Mouse (Mus musculus) embryonic facial prominence, embryonic 14.5 days (tissue): ENCODE measurements around the gene Appl1. TPM values are rescaled to one million over a fixed set of nuclear protein-coding genes. Genes with fewer than 3 reads are reported as not detected.

Experiments used
- ATAC-seq: fragments of 200-750 bp; cut with Nextera tagmentation; 2 replicates; pipeline ENCODE4 v1.8.0; 2017; ENCODE audit warnings: low read depth, moderate number of reproducible peaks, moderate TSS enrichment
- DNase-seq: peaks from one replicate; pipeline ENCODE4 v3.0.0-alpha.2; 2015; ENCODE audit warnings: low spot score
- H3K27ac ChIP-seq: fragments of 300-500 bp; sonication (generic); replicated peaks from 2 replicates; pipeline ENCODE4 v1.5.1; 2014; ENCODE audit warnings: low read depth, mild to moderate bottlenecking, low read length, moderate library complexity
- H3K27me3 ChIP-seq: fragments of 300-500 bp; sonication (generic); replicated peaks from 2 replicates; pipeline ENCODE4 v1.6.1; 2014; ENCODE audit warnings: low read length; ENCODE audit not compliant: control insufficient read depth, insufficient read depth
- H3K36me3 ChIP-seq: fragments of 300-500 bp; sonication (generic); 2 replicates; pipeline ENCODE4 v1.6.1; 2014; ENCODE audit warnings: low read length, mixed read lengths; ENCODE audit not compliant: control insufficient read depth, insufficient read depth
- H3K4me1 ChIP-seq: fragments of 300-500 bp; sonication (generic); 2 replicates; pipeline ENCODE4 v1.6.1; 2014; ENCODE audit warnings: antibody characterized with exemption, low read length; ENCODE audit not compliant: control insufficient read depth, insufficient read depth
- H3K4me2 ChIP-seq: fragments of 300-500 bp; sonication (generic); 2 replicates; pipeline ENCODE4 v1.6.1; 2014; ENCODE audit warnings: low read depth, mild to moderate bottlenecking, low read length, moderate library complexity, mixed read lengths
- H3K4me3 ChIP-seq: fragments of 300-500 bp; sonication (generic); 2 replicates; pipeline ENCODE4 v1.5.1; 2014; ENCODE audit warnings: low read depth, mild to moderate bottlenecking, low read length
- H3K9ac ChIP-seq: fragments of 300-500 bp; sonication (generic); 2 replicates; pipeline ENCODE4 v1.6.1; 2014; ENCODE audit warnings: low read depth, mild to moderate bottlenecking, low read length, moderate library complexity, mixed read lengths
- H3K9me3 ChIP-seq: fragments of 300-500 bp; sonication (generic); 2 replicates; pipeline ENCODE4 v1.6.1; 2016; ENCODE audit warnings: low read length; ENCODE audit not compliant: control insufficient read depth
- WGBS: fragments of 180-500 bp; shearing (Covaris S2); extraction: QIAGEN DNeasy Blood & Tissue Kit; methylation state at CpG from one replicate; pipeline ENCODE4 v1.1.7; 2014; 5-methylcytosine and 5-hydroxymethylcytosine counted together
- polyA plus RNA-seq: library from polyadenylated mRNA; unstranded; fragments of >200 nt; fragmentation: Nextera tagmentation; extraction: Ambion mirVana; gene quantifications from 2 replicates; pipeline ENCODE4 v1.2.1, GENCODE M21; 2014

Gene Appl1
- polyA plus RNA-seq, 1 experiment from 2014 or later, result 50.8 TPM

DNA sequence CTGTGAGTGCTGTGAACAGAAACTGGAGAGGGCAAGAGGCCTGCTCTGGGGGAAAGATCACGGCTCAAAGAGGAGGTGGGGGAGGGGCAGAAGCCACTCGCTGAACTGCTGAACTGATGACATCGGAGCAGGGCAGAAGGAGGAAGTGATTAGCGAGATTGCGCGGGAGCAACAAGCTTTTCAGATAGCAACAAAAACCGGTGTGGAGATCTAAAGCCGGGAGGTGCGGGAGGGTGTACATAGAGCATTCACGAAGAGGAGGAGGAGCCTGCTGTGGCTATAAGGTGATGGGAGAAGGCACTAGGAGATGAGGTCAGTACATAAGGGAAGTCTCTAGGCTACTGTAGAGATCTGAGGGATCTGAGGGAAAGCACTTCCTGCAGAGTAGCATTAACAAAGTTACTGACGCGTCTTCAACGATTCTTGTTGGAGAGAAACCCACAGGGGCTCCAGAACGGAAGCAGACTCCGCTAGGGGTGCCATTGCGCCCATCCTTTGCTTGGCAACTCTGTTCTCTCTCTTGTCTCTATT is 23.2 kb upstream of the Appl1 start, which contains the start of gene Hesx1:
Gene Hesx1, plus strand, starts transcription at position 206 of the 531 bp plus-strand sequence.
- H3K9ac ChIP-seq, result peak within 1 kb of the TSS; percentile 52
- no peaks in the 10 kb centered on the region for H3K9me3 ChIP-seq
- H3K27me3 ChIP-seq, result no peaks in the 10 kb centered on the region
- H3K4me3 ChIP-seq, result peak within 1 kb of the TSS; percentile 33
- WGBS, result 5% methylated on average over 16 of the region's 16 CpGs
- peak within 1 kb of the TSS; percentile 59 for H3K4me2 ChIP-seq
- peak; percentile 88 for ATAC-seq
- H3K27ac ChIP-seq, result peak within 1 kb of the TSS; percentile 52
- peak; percentile 71 for DNase-seq
- no peaks in the 10 kb centered on the region for H3K36me3 ChIP-seq
- H3K4me1 ChIP-seq, result peaks cover 6% of the 10 kb centered on the region; the same call in 1 of the 2 replicates

DNA sequence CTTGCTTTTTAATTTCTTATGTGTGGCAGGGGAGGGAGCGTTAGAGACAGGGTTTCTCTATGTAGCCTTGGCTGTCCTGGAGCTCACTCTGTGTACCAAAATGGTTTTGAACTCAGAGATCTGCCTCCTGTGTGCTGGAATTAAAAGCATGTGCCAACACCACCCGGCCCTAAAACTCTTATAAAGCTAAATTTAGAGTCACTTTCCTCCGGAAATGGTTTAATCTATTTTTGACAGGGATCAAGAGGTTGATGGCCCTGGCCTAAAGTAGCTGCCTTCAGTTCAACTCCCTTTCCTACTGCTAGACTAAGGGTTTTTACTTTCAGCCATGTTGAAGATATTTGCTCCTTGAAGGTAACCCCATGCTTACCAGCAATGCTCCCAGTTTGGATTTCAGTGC is 22.4 kb upstream of the Appl1 start:
- Histone ChIP-seq H3K36me3 (no peaks in the 10 kb centered on the region), H3K4me1 (peaks cover 6% of the 10 kb centered on the region; the same call in 1 of the 2 replicates), H3K9me3 (no peaks in the 10 kb centered on the region), H3K4me2 (no peak overlapping the region), H3K27ac (no peak overlapping the region), H3K27me3 (no peaks in the 10 kb centered on the region), H3K4me3 (no peak overlapping the region), H3K9ac (no peak overlapping the region)
- no peak for DNase-seq
- ATAC-seq, result no peak
- 36% methylated on average over 3 of the region's 3 CpGs for WGBS

DNA sequence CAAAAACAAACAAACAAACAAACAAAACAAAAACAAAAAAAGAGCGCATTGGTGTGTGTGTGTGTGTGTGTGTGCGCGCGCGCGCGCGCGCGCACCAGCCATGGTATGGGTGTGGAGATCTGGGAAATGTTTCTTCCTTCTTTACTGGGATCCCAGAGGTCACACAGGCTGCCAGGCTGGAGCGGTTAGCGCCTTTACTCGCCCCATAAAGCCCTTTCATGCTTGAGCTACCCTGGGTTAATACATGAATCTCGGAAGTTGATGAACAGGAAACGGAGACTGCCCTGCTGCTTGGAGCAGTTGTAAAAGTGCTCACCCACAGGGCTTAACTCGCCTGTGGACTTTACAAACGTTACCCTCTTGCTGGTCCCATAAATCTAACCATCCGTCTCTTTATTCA is 20.6 kb upstream of the Appl1 start:
- Histone ChIP-seq H3K4me1 (peaks cover 6% of the 10 kb centered on the region; the same call in 1 of the 2 replicates), H3K27ac (no peak overlapping the region), H3K27me3 (no peaks in the 10 kb centered on the region), H3K4me2 (no peak overlapping the region), H3K36me3 (no peaks in the 10 kb centered on the region), H3K9me3 (no peaks in the 10 kb centered on the region), H3K4me3 (no peak overlapping the region), H3K9ac (no peak overlapping the region)
- WGBS, result 71% methylated on average over 18 of the region's 18 CpGs
- no peak for ATAC-seq
- no peak for DNase-seq

DNA sequence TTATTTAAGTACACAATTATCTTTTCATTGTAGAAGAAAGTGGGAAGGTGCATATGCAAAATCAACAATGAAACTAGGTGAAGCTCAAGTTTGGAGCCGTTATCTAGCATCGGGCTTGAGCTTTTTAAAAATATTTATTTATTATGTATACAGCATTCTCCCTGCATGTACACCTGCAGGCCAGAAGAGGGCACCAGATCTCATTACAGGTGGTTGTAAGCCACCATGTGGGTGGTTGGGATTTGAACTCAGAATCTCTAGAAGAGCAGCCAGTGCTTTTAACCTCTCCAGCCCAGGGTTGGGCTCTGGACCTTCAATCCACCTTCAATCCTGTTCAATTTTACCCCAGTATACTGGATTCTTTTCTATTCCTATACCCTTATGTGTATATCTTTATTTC is 17.7 kb upstream of the Appl1 start:
- Histone ChIP-seq H3K4me3 (no peak overlapping the region), H3K27me3 (no peaks in the 10 kb centered on the region), H3K9ac (no peak overlapping the region), H3K36me3 (no peaks in the 10 kb centered on the region), H3K9me3 (0 out of 2 replicates have a peak, but pooled peaks cover 3% of the 10 kb centered on the region), H3K4me2 (no peak overlapping the region), H3K4me1 (peaks cover 2% of the 10 kb centered on the region; the same call in 1 of the 2 replicates), H3K27ac (no peak overlapping the region)
- ATAC-seq (no peak), DNase-seq (no peak)
- 79% methylated on average over 2 of the region's 2 CpGs for WGBS

DNA sequence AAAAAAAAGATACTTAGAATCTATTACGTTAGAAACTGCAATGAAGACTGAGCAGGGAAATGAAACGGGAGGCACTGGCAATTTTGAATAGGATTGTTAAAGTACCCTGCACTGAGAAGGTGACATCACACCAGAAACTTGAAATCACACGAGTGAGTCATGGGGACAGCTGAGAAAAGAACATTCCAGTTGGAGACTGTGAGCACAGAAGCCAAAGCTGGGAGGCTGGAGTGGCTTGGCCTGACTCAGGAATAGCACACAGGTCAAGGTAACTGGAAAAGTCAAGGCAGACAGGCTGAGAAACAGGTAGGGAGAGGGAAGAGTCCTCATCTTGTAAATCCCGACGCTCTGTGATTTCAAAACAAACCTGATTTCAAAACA is 11.1 kb upstream of the Appl1 start:
- no peak overlapping the region for H3K4me3 ChIP-seq
- no peak overlapping the region for H3K27ac ChIP-seq
- WGBS, result 76% methylated on average over 5 of the region's 5 CpGs
- H3K9me3 ChIP-seq, result peaks cover 14% of the 10 kb centered on the region
- H3K9ac ChIP-seq, result no peak overlapping the region
- H3K4me2 ChIP-seq, result no peak overlapping the region
- no peaks in the 10 kb centered on the region for H3K27me3 ChIP-seq
- H3K4me1 ChIP-seq, result no peaks in the 10 kb centered on the region
- H3K36me3 ChIP-seq, result no peaks in the 10 kb centered on the region
- ATAC-seq, result no peak
- no peak for DNase-seq

DNA sequence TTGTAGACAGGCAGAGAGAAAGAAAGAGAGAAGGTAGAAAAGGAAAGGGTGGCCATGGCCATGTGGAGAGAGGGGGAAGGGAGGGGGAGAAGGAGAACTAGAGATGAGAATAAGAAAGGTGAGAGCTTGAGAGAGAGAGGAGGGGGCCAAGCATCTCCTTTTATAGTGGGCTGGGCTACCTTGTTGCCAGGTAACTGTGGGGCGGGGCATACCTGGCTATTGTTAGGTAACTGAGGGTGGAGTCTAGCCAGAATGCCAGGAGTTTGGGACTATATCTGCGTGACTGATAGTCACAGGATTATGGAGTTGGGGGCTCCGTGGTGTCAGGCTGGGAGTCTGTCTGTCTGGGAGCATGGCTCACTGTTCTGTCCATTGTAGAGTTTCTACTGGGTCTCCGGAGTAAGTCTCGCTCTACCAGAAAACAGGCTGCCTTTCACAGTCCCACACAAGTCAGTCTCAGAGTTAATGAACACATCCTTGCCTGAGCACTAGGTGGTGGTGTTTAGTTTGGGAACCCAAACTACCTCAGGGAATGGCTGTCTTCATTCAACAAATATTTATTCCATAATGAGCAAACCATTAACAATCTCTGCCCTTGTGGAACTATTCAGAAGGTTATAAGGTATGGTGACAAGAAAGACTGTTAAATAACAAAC is 10.6 kb upstream of the Appl1 start:
- Histone ChIP-seq H3K4me3 (no peak overlapping the region), H3K4me2 (no peak overlapping the region), H3K27me3 (no peaks in the 10 kb centered on the region), H3K27ac (no peak overlapping the region), H3K36me3 (no peaks in the 10 kb centered on the region), H3K4me1 (no peaks in the 10 kb centered on the region), H3K9ac (no peak overlapping the region), H3K9me3 (peaks cover 14% of the 10 kb centered on the region)
- DNase-seq (no peak), ATAC-seq (no peak)
- WGBS, result 69% methylated on average over 5 of the region's 5 CpGs

DNA sequence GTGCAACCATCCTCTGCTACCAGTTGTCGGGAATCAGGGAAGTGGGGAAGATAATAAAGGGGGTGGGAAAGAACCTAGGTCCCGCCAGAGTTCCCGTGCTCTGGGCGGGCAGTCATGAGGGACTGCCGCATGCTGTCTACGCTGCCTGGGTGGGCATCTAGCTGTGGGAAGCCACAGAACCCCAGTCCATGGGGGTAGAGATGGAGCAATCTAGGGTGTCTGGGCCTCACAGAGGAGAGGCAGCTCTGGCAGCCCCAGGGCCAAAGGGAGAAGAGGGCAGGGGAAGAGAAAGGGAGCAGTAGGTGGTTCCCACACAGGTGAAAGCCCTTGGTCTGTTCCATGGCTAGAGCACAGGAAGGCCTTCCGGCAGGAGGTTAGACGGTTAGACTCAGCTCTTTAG is 10.0 kb upstream of the Appl1 start:
- no peak for DNase-seq
- ATAC-seq, result no peak
- WGBS, result 95% methylated on average over 8 of the region's 8 CpGs
- no peak overlapping the region for H3K27ac ChIP-seq
- peaks cover 14% of the 10 kb centered on the region for H3K9me3 ChIP-seq
- no peak overlapping the region for H3K4me2 ChIP-seq
- H3K27me3 ChIP-seq, result no peaks in the 10 kb centered on the region
- H3K36me3 ChIP-seq, result no peaks in the 10 kb centered on the region
- H3K4me1 ChIP-seq, result no peaks in the 10 kb centered on the region
- no peak overlapping the region for H3K4me3 ChIP-seq
- H3K9ac ChIP-seq, result no peak overlapping the region

DNA sequence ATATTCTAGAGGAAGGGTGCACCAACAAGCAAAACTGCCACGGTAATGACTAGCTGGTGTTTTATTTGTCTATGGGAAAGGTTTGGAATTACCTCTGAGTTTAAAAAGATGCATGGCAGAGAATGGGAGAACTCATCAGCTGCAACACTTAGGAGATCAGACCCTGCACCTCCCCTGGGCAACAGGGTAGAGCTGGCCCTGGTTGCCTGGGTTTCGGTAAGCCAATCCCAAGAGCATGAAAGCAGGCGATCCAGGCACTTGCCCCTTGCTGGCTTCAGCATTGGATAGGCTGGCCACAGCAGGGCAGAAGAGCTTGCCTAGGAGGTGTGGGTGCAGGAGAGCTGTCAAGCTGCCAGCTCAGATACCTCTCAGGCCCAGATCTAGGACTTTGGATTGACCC is 8.8 kb upstream of the Appl1 start:
- H3K27me3 ChIP-seq, result no peaks in the 10 kb centered on the region
- 78% methylated on average over 3 of the region's 3 CpGs for WGBS
- no peak for DNase-seq

DNA sequence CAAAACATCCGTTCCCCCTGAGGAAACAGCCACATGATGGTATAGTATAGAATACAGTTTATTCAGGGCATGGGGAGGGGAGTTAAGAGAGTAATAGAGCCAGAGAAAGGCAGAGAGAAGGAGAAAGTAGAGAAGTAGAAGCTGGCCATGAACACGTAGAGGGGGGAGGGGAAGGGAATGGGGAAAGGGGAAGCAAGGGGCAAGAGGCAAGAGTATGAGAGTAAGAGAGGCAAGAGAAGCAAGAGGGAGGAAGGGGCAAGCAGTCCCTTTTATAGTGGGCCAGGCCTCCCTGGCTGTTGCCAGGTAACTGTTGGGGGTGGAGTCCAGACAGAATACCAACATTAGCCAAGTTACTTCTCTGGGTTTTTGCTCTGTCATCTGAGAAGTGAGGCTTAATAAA is 6.5 kb upstream of the Appl1 start:
- Histone ChIP-seq H3K4me3 (no peak overlapping the region), H3K9ac (no peak overlapping the region), H3K27ac (no peak overlapping the region), H3K4me1 (no peaks in the 10 kb centered on the region), H3K36me3 (no peaks in the 10 kb centered on the region), H3K4me2 (no peak overlapping the region), H3K9me3 (peaks cover 10% of the 10 kb centered on the region), H3K27me3 (no peaks in the 10 kb centered on the region)
- no peak for ATAC-seq
- DNase-seq, result no peak
- WGBS, result 32% methylated on average over 2 of the region's 2 CpGs

More for the DNA sequence above, 8.8 kb upstream of the Appl1 start:
- no peaks in the 10 kb centered on the region for H3K36me3 ChIP-seq
- H3K27ac ChIP-seq, result no peak overlapping the region
- ATAC-seq, result peak; percentile 62; the same call in 1 of the 2 replicates
- H3K4me1 ChIP-seq, result no peaks in the 10 kb centered on the region
- no peak overlapping the region for H3K4me2 ChIP-seq
- peaks cover 10% of the 10 kb centered on the region for H3K9me3 ChIP-seq
- no peak overlapping the region for H3K9ac ChIP-seq
- no peak overlapping the region for H3K4me3 ChIP-seq
